Mouse (Mus musculus): Measurements from ENCODE around the gene Gm44596. TPM values are rescaled to one million over a fixed set of nuclear protein-coding genes. Genes with fewer than 3 reads are reported as not detected.
"Not testable (repeated sequence)": the region's sequence is repeated elsewhere in the genome, so short reads cannot be mapped to it uniquely, and the experiment has no call there.

Gene Gm44596
- polyA plus RNA-seq, 1 experiment from 2014 or later = not detected

- Histone ChIP-seq H3K9ac (ENCODE audit: low read depth, low read length) (no peak overlapping the region), H3K4me3 (ENCODE audit: low read depth, low read length) (no peak overlapping the region), H3K9me3 (ENCODE audit: control insufficient read depth) (no peaks in the 10 kb centered on the region), H3K27ac (ENCODE audit: low read depth, low read length) (no peak overlapping the region), H3K27me3 (replicated peaks; ENCODE audit: control insufficient read depth, insufficient read depth, low read length) (no peaks in the 10 kb centered on the region), H3K4me1 (replicated peaks; ENCODE audit: control insufficient read depth, insufficient read depth, low read length) (no peaks in the 10 kb centered on the region), H3K36me3 (ENCODE audit: control insufficient read depth, insufficient read depth) (peaks cover 28% of the 10 kb centered on the region), H3K4me2 (replicated peaks; ENCODE audit: low read depth) (no peak overlapping the region)
- no peak for ATAC-seq
- no peak for TF ChIP-seq CTCF (IDR thresholded peaks at IDR 0.05; ENCODE audit: low read depth)
- 92% methylated on average over 17 of the region's 17 CpGs for WGBS
Observed at GRCm38 (mm10) chr6:128376371-128377085, 1.2 kb downstream of the Gm44596 start.

- H3K9me3 ChIP-seq (ENCODE audit: control insufficient read depth) = no peaks in the 10 kb centered on the region
- no peak overlapping the region for H3K27ac ChIP-seq (ENCODE audit: low read depth, low read length)
- no peak for TF ChIP-seq CTCF (IDR thresholded peaks at IDR 0.05; ENCODE audit: low read depth)
- no peak overlapping the region for H3K4me2 ChIP-seq (replicated peaks; ENCODE audit: low read depth)
- 77% methylated on average over 16 of the region's 16 CpGs for WGBS
- no peak for ATAC-seq
- no peak overlapping the region for H3K9ac ChIP-seq (ENCODE audit: low read depth, low read length)
- no peaks in the 10 kb centered on the region for H3K4me1 ChIP-seq (replicated peaks; ENCODE audit: control insufficient read depth, insufficient read depth, low read length)
- no peaks in the 10 kb centered on the region for H3K36me3 ChIP-seq (ENCODE audit: control insufficient read depth, insufficient read depth)
- H3K4me3 ChIP-seq (ENCODE audit: low read depth, low read length) = no peak overlapping the region
- H3K27me3 ChIP-seq (replicated peaks; ENCODE audit: control insufficient read depth, insufficient read depth, low read length) = no peaks in the 10 kb centered on the region
Observed at GRCm38 (mm10) chr6:128379636-128380035, 4.3 kb downstream of the Gm44596 start.

- H3K4me2 ChIP-seq (replicated peaks; ENCODE audit: low read depth); H3K36me3 ChIP-seq (ENCODE audit: control insufficient read depth, insufficient read depth); ATAC-seq; H3K4me1 ChIP-seq (replicated peaks; ENCODE audit: control insufficient read depth, insufficient read depth, low read length); H3K9ac ChIP-seq (ENCODE audit: low read depth, low read length); H3K4me3 ChIP-seq (ENCODE audit: low read depth, low read length); H3K27me3 ChIP-seq (replicated peaks; ENCODE audit: control insufficient read depth, insufficient read depth, low read length); H3K9me3 ChIP-seq (ENCODE audit: control insufficient read depth); H3K27ac ChIP-seq (ENCODE audit: low read depth, low read length): not testable (repeated sequence)
- peak; percentile 63 for TF ChIP-seq CTCF (IDR thresholded peaks at IDR 0.05; ENCODE audit: low read depth)
- 57% methylated on average over 1 of the region's 1 CpGs for WGBS
Observed at GRCm38 (mm10) chr6:128380594-128381167, 5.4 kb downstream of the Gm44596 start.

GRCm38 (mm10) chr6:128381254-128381653 lies 6.0 kb downstream of the Gm44596 start:
- no peak overlapping the region for H3K9ac ChIP-seq (ENCODE audit: low read depth, low read length)
- 54% methylated on average over 3 of the region's 3 CpGs for WGBS
- TF ChIP-seq CTCF (IDR thresholded peaks at IDR 0.05; ENCODE audit: low read depth) = no peak
- no peak overlapping the region for H3K4me3 ChIP-seq (ENCODE audit: low read depth, low read length)
- H3K9me3 ChIP-seq (ENCODE audit: control insufficient read depth) = no peaks in the 10 kb centered on the region
- no peak overlapping the region for H3K27ac ChIP-seq (ENCODE audit: low read depth, low read length)
- no peak overlapping the region for H3K4me2 ChIP-seq (replicated peaks; ENCODE audit: low read depth)
- H3K4me1 ChIP-seq (replicated peaks; ENCODE audit: control insufficient read depth, insufficient read depth, low read length) = no peaks in the 10 kb centered on the region
- H3K36me3 ChIP-seq (ENCODE audit: control insufficient read depth, insufficient read depth) = no peaks in the 10 kb centered on the region
- H3K27me3 ChIP-seq (replicated peaks; ENCODE audit: control insufficient read depth, insufficient read depth, low read length) = no peaks in the 10 kb centered on the region
- no peak for ATAC-seq

- no peak for TF ChIP-seq CTCF (IDR thresholded peaks at IDR 0.05; ENCODE audit: low read depth)
- H3K9me3 ChIP-seq (ENCODE audit: control insufficient read depth) = no peaks in the 10 kb centered on the region
- H3K4me2 ChIP-seq (replicated peaks; ENCODE audit: low read depth) = no peak overlapping the region
- H3K36me3 ChIP-seq (ENCODE audit: control insufficient read depth, insufficient read depth) = no peaks in the 10 kb centered on the region
- H3K27me3 ChIP-seq (replicated peaks; ENCODE audit: control insufficient read depth, insufficient read depth, low read length) = no peaks in the 10 kb centered on the region
- no peak overlapping the region for H3K9ac ChIP-seq (ENCODE audit: low read depth, low read length)
- ATAC-seq = no peak
- H3K4me1 ChIP-seq (replicated peaks; ENCODE audit: control insufficient read depth, insufficient read depth, low read length) = no peaks in the 10 kb centered on the region
- no peak overlapping the region for H3K27ac ChIP-seq (ENCODE audit: low read depth, low read length)
- H3K4me3 ChIP-seq (ENCODE audit: low read depth, low read length) = no peak overlapping the region
- WGBS = 75% methylated on average over 7 of the region's 7 CpGs
Observed at GRCm38 (mm10) chr6:128383752-128384151, 8.4 kb downstream of the Gm44596 start.

GRCm38 (mm10) chr6:128385026-128385425 lies 9.7 kb downstream of the Gm44596 start:
- 40% methylated on average over 1 of the region's 1 CpGs for WGBS
- Histone ChIP-seq H3K4me2 (replicated peaks; ENCODE audit: low read depth) (no peak overlapping the region), H3K4me1 (replicated peaks; ENCODE audit: control insufficient read depth, insufficient read depth, low read length) (no peaks in the 10 kb centered on the region), H3K9ac (ENCODE audit: low read depth, low read length) (no peak overlapping the region), H3K36me3 (ENCODE audit: control insufficient read depth, insufficient read depth) (no peaks in the 10 kb centered on the region), H3K9me3 (ENCODE audit: control insufficient read depth) (no peaks in the 10 kb centered on the region), H3K4me3 (ENCODE audit: low read depth, low read length) (no peak overlapping the region), H3K27me3 (replicated peaks; ENCODE audit: control insufficient read depth, insufficient read depth, low read length) (no peaks in the 10 kb centered on the region), H3K27ac (ENCODE audit: low read depth, low read length) (no peak overlapping the region)
- peak; percentile 45; the same call in 1 of the 2 replicates for ATAC-seq
- no peak for TF ChIP-seq CTCF (IDR thresholded peaks at IDR 0.05; ENCODE audit: low read depth)

Data from intestine, postnatal 0 days (tissue).